8 mouse cellular contexts compared by ENCODE assay signal in genomic region chr5:36323526-36323925, GRCm38 (mm10).
DNase-seq lines count a peak whose midpoint lies in the region; ATAC-seq and TF ChIP-seq lines count a peak whose summit lies in the region.

No protein-coding gene starts in this region.

- 0% methylated on average over 2 of the region's 2 CpGs for WGBS in intestine, embryonic 15.5 days
- 0% methylated on average over 2 of the region's 2 CpGs for WGBS in limb, embryonic 10.5 days
- 6% methylated on average over 2 of the region's 2 CpGs for WGBS in midbrain, embryonic 13.5 days
- WGBS in small intestine, adult 2 months: 6% methylated on average over 2 of the region's 2 CpGs

- peak; percentile 84 for ATAC-seq in granulocyte monocyte progenitor cell, adult 5-6 weeks (replicated peaks; ENCODE audit: poor library complexity, severe bottlenecking)
- ATAC-seq in intestine, embryonic 15.5 days: peak; percentile 72
- ATAC-seq in midbrain, embryonic 13.5 days: peak; percentile 80
- no peak for ATAC-seq in activated CD4-positive, CD25-positive, alpha-beta regulatory T cell, adult 4 months

- H3K4me2 ChIP-seq in intestine, embryonic 15.5 days (replicated peaks): no peak overlapping the region
- no peak overlapping the region for H3K4me2 ChIP-seq in midbrain, embryonic 13.5 days (replicated peaks)

- peak; percentile 76 to 93 for DNase-seq in adrenal gland, adult (ENCODE audit: inconsistent age in 2 of 2, low spot score in 1 of 2)
- DNase-seq in embryo, embryonic 10.5 days (ENCODE audit: low spot score): peak; percentile 88
- DNase-seq in limb, embryonic 10.5 days (ENCODE audit: low spot score): peak; percentile 86

- no peak overlapping the region for H3K4me3 ChIP-seq in intestine, embryonic 15.5 days (replicated peaks)
- H3K4me3 ChIP-seq in limb, embryonic 10.5 days: no peak overlapping the region
- no peak overlapping the region for H3K4me3 ChIP-seq in midbrain, embryonic 13.5 days (replicated peaks)
- H3K4me3 ChIP-seq in small intestine, adult 2 months (ENCODE audit: low read depth, low read length): no peak overlapping the region

- no peak overlapping the region for H3K9ac ChIP-seq in intestine, embryonic 15.5 days
- H3K9ac ChIP-seq in midbrain, embryonic 13.5 days (replicated peaks): no peak overlapping the region

- no peaks in the 10 kb centered on the region for H3K36me3 ChIP-seq in intestine, embryonic 15.5 days
- H3K36me3 ChIP-seq in limb, embryonic 10.5 days: no peaks in the 10 kb centered on the region
- no peaks in the 10 kb centered on the region for H3K36me3 ChIP-seq in midbrain, embryonic 13.5 days
- H3K36me3 ChIP-seq in small intestine, adult 2 months (ENCODE audit: control insufficient read depth, insufficient read depth, low read length): no peaks in the 10 kb centered on the region

- no peak for TF ChIP-seq POLR2A in small intestine, adult 2 months (IDR thresholded peaks at IDR 0.05; ENCODE audit: low read depth, low read length)

- no peaks in the 10 kb centered on the region for H3K9me3 ChIP-seq in intestine, embryonic 15.5 days
- no peaks in the 10 kb centered on the region for H3K9me3 ChIP-seq in limb, embryonic 10.5 days (replicated peaks)
- H3K9me3 ChIP-seq in midbrain, embryonic 13.5 days: no peaks in the 10 kb centered on the region

- H3K27ac ChIP-seq in intestine, embryonic 15.5 days: peak overlapping the region; percentile 56; the same call in 1 of the 2 replicates
- peak overlapping the region; percentile 78; the same call in 1 of the 2 replicates for H3K27ac ChIP-seq in limb, embryonic 10.5 days
- H3K27ac ChIP-seq in midbrain, embryonic 13.5 days: 0 out of 2 replicates have a peak overlapping the region, but pooled peaks have one; percentile 20
- no peak overlapping the region for H3K27ac ChIP-seq in small intestine, adult 2 months (ENCODE audit: insufficient read depth, low read depth, low read length)

- no peaks in the 10 kb centered on the region for H3K27me3 ChIP-seq in intestine, embryonic 15.5 days (replicated peaks)
- H3K27me3 ChIP-seq in limb, embryonic 10.5 days (ENCODE audit: low read depth, poor library complexity, severe bottlenecking): no peaks in the 10 kb centered on the region
- no peaks in the 10 kb centered on the region for H3K27me3 ChIP-seq in midbrain, embryonic 13.5 days
- H3K27me3 ChIP-seq in small intestine, adult 2 months (ENCODE audit: control insufficient read depth, insufficient read depth, low read length): no peaks in the 10 kb centered on the region

- TF ChIP-seq CTCF in small intestine, adult 2 months (IDR thresholded peaks at IDR 0.05; ENCODE audit: extremely low read depth, insufficient read length, insufficient replicate concordance, low read depth, low read length): peak; percentile 85

- H3K4me1 ChIP-seq in intestine, embryonic 15.5 days (replicated peaks): peaks cover 23% of the 10 kb centered on the region
- H3K4me1 ChIP-seq in limb, embryonic 10.5 days: peaks cover 40% of the 10 kb centered on the region
- peaks cover 43% of the 10 kb centered on the region for H3K4me1 ChIP-seq in midbrain, embryonic 13.5 days (replicated peaks)
- H3K4me1 ChIP-seq in small intestine, adult 2 months (ENCODE audit: control insufficient read depth, insufficient read depth, insufficient read length, low read length): no peaks in the 10 kb centered on the region; the same call in 1 of the 2 replicates
